Mouse (Mus musculus) hindbrain, embryonic 14.5 days (tissue): ENCODE data around the gene Tle1. TPM values are rescaled to one million over a fixed set of nuclear protein-coding genes. Genes with fewer than 3 reads are reported as not detected.

Experiments used
- ATAC-seq: fragments of 200-750 bp; cut with Nextera tagmentation; 2 replicates; pipeline ENCODE4 v1.8.0; 2017; ENCODE audit warnings: moderate number of reproducible peaks, mild to moderate bottlenecking, moderate TSS enrichment, moderate library complexity; ENCODE audit not compliant: low FRiP score
- DNase-seq: peaks from one replicate; pipeline ENCODE4 v3.0.0-alpha.2; 2015; ENCODE audit warnings: low spot score
- H3K27ac ChIP-seq: fragments of 300-500 bp; sonication (generic); 2 replicates; pipeline ENCODE4 v1.5.1; 2014; ENCODE audit warnings: mild to moderate bottlenecking, moderate library complexity
- H3K27me3 ChIP-seq: fragments of 300-500 bp; sonication (generic); 2 replicates; pipeline ENCODE4 v1.6.1; 2014; ENCODE audit warnings: mild to moderate bottlenecking, low read length, mixed read lengths; ENCODE audit not compliant: control insufficient read depth, insufficient read depth
- H3K36me3 ChIP-seq: fragments of 300-500 bp; sonication (generic); replicated peaks from 2 replicates; pipeline ENCODE4 v1.6.1; 2014; ENCODE audit not compliant: control insufficient read depth, insufficient read depth
- H3K4me1 ChIP-seq: fragments of 300-500 bp; sonication (generic); replicated peaks from 2 replicates; pipeline ENCODE4 v1.6.1; 2014; ENCODE audit warnings: antibody characterized with exemption, low read length, mixed read lengths; ENCODE audit not compliant: control insufficient read depth, insufficient read depth
- H3K4me2 ChIP-seq: fragments of 300-500 bp; sonication (generic); replicated peaks from 2 replicates; pipeline ENCODE4 v1.6.1; 2014; ENCODE audit warnings: mild to moderate bottlenecking, moderate library complexity
- H3K4me3 ChIP-seq: fragments of 300-500 bp; sonication (generic); replicated peaks from 2 replicates; pipeline ENCODE4 v1.5.1; 2014; ENCODE audit warnings: mild to moderate bottlenecking, low read length
- H3K9ac ChIP-seq: fragments of 300-500 bp; sonication (generic); 2 replicates; pipeline ENCODE4 v1.6.1; 2014
- H3K9me3 ChIP-seq: fragments of 300-500 bp; sonication (generic); 2 replicates; pipeline ENCODE4 v1.6.1; 2016; ENCODE audit warnings: low read length; ENCODE audit not compliant: control insufficient read depth
- WGBS: fragments of 180-500 bp; shearing (Covaris S2); extraction: QIAGEN DNeasy Blood & Tissue Kit; methylation state at CpG from one replicate; pipeline ENCODE4 v1.1.7; 2014; 5-methylcytosine and 5-hydroxymethylcytosine counted together
- polyA plus RNA-seq: library from polyadenylated mRNA; unstranded; fragments of >200 nt; fragmentation: Nextera tagmentation; extraction: Ambion mirVana; gene quantifications from 2 replicates; pipeline ENCODE4 v1.2.1, GENCODE M21; 2014

Tle1 gene
- polyA plus RNA-seq, 1 experiment from 2014 or later, result 41.5 TPM

GRCm38 (mm10) chr4:72198877-72199411, 1.8 kb downstream of the Tle1 start:
- H3K9ac ChIP-seq, result peak overlapping the region; percentile 93
- H3K4me3 ChIP-seq, result peak overlapping the region; percentile 89
- H3K36me3 ChIP-seq, result no peaks in the 10 kb centered on the region
- peak; percentile 84 for DNase-seq
- peak overlapping the region; percentile 84 for H3K4me2 ChIP-seq
- H3K9me3 ChIP-seq, result no peaks in the 10 kb centered on the region
- H3K27me3 ChIP-seq, result no peaks in the 10 kb centered on the region
- H3K4me1 ChIP-seq, result peaks cover 35% of the 10 kb centered on the region
- WGBS, result under 1% methylated on average over 22 of the region's 22 CpGs
- peak overlapping the region; percentile 97 for H3K27ac ChIP-seq
- peak; percentile 43; the same call in 1 of the 2 replicates for ATAC-seq

- WGBS, result 10% methylated on average over 7 of the region's 7 CpGs
- no peak for ATAC-seq
- H3K27ac ChIP-seq, result peak overlapping the region; percentile 76
Observed at GRCm38 (mm10) chr4:72197888-72198605, 2.7 kb downstream of the Tle1 start.

GRCm38 (mm10) chr4:72195116-72195835, 5.4 kb downstream of the Tle1 start:
- Histone ChIP-seq H3K4me1 (peaks cover 42% of the 10 kb centered on the region), H3K36me3 (peaks cover 6% of the 10 kb centered on the region; the same call in 1 of the 2 replicates), H3K9ac (peak overlapping the region; percentile 35; the same call in 1 of the 2 replicates), H3K27ac (0 out of 2 replicates have a peak overlapping the region, but pooled peaks have one; percentile 7), H3K4me2 (peak overlapping the region; percentile 84), H3K4me3 (peak overlapping the region; percentile 89), H3K27me3 (no peaks in the 10 kb centered on the region), H3K9me3 (no peaks in the 10 kb centered on the region)
- no peak for ATAC-seq
- peak; percentile 53 for DNase-seq
- 32% methylated on average over 6 of the region's 6 CpGs for whole genome bisulfite sequencing

More at GRCm38 (mm10) chr4:72197888-72198605, 2.7 kb downstream of the Tle1 start:
- H3K4me3 ChIP-seq, result peak overlapping the region; percentile 89
- H3K36me3 ChIP-seq, result no peaks in the 10 kb centered on the region
- H3K9ac ChIP-seq, result peak overlapping the region; percentile 93
- H3K27me3 ChIP-seq, result no peaks in the 10 kb centered on the region
- H3K4me2 ChIP-seq, result peak overlapping the region; percentile 84
- DNase-seq, result peak; percentile 74
- peaks cover 42% of the 10 kb centered on the region for H3K4me1 ChIP-seq
- H3K9me3 ChIP-seq, result no peaks in the 10 kb centered on the region

- no peak for DNase-seq
- Histone ChIP-seq H3K9me3 (no peaks in the 10 kb centered on the region), H3K4me3 (no peak overlapping the region), H3K9ac (no peak overlapping the region), H3K27me3 (no peaks in the 10 kb centered on the region), H3K36me3 (peaks cover 6% of the 10 kb centered on the region; the same call in 1 of the 2 replicates), H3K4me1 (peaks cover 42% of the 10 kb centered on the region), H3K27ac (no peak overlapping the region), H3K4me2 (no peak overlapping the region)
- WGBS, result 83% methylated on average over 1 of the region's 1 CpGs
- no peak for ATAC-seq
Observed at GRCm38 (mm10) chr4:72193276-72193675, 7.4 kb downstream of the Tle1 start.

- no peak for ATAC-seq
- DNase-seq, result no peak
- Histone ChIP-seq H3K36me3 (peaks cover 24% of the 10 kb centered on the region), H3K27me3 (no peaks in the 10 kb centered on the region), H3K4me2 (no peak overlapping the region), H3K9me3 (no peaks in the 10 kb centered on the region), H3K9ac (no peak overlapping the region), H3K4me3 (no peak overlapping the region), H3K4me1 (peaks cover 7% of the 10 kb centered on the region), H3K27ac (no peak overlapping the region)
- WGBS, result 65% methylated on average over 5 of the region's 5 CpGs
Observed at GRCm38 (mm10) chr4:72184476-72184875, 16.2 kb downstream of the Tle1 start.

- Histone ChIP-seq H3K36me3 (peaks cover 24% of the 10 kb centered on the region), H3K27ac (no peak overlapping the region), H3K4me2 (no peak overlapping the region), H3K4me1 (peaks cover 7% of the 10 kb centered on the region), H3K4me3 (no peak overlapping the region), H3K9me3 (no peaks in the 10 kb centered on the region), H3K9ac (no peak overlapping the region), H3K27me3 (no peaks in the 10 kb centered on the region)
- no peak for DNase-seq
- no peak for ATAC-seq
Observed at GRCm38 (mm10) chr4:72182343-72182988, 18.3 kb downstream of the Tle1 start.

- H3K9me3 ChIP-seq, result no peaks in the 10 kb centered on the region
- 93% methylated on average over 1 of the region's 1 CpGs for WGBS
- no peak overlapping the region for H3K27ac ChIP-seq
- DNase-seq, result no peak
- no peak overlapping the region for H3K9ac ChIP-seq
- H3K4me3 ChIP-seq, result no peak overlapping the region
- H3K36me3 ChIP-seq, result peaks cover 16% of the 10 kb centered on the region
- no peak for ATAC-seq
- no peaks in the 10 kb centered on the region for H3K27me3 ChIP-seq
- H3K4me1 ChIP-seq, result peaks cover 4% of the 10 kb centered on the region; the same call in 1 of the 2 replicates
- no peak overlapping the region for H3K4me2 ChIP-seq
Observed at GRCm38 (mm10) chr4:72175943-72176342, 24.8 kb downstream of the Tle1 start.

- 2% methylated on average over 1 of the region's 1 CpGs for WGBS
Observed at GRCm38 (mm10) chr4:72168267-72168666, 32.5 kb downstream of the Tle1 start.

More at GRCm38 (mm10) chr4:72168267-72168666, 32.5 kb downstream of the Tle1 start:
- DNase-seq (no peak), ATAC-seq (peak; percentile 31; the same call in 1 of the 2 replicates)
- H3K27me3 ChIP-seq, result no peaks in the 10 kb centered on the region
- no peaks in the 10 kb centered on the region for H3K9me3 ChIP-seq
- peaks cover 35% of the 10 kb centered on the region for H3K4me1 ChIP-seq
- H3K36me3 ChIP-seq, result peaks cover 18% of the 10 kb centered on the region; the same call in 1 of the 2 replicates
- H3K27ac ChIP-seq, result peak overlapping the region; percentile 71; the same call in 1 of the 2 replicates
- no peak overlapping the region for H3K4me2 ChIP-seq
- H3K4me3 ChIP-seq, result no peak overlapping the region
- H3K9ac ChIP-seq, result no peak overlapping the region; the same call in 1 of the 2 replicates
